Mouse (Mus musculus) kidney, adult 2 months (tissue): ENCODE results near the gene Tmem252. TPM values are rescaled to one million over a fixed set of nuclear protein-coding genes. Genes with fewer than 3 reads are reported as not detected.

Source experiments
- DNase-seq: peaks from one replicate; pipeline ENCODE4 v3.0.0; 2021
- H3K27ac ChIP-seq: fragments of 200-500 bp; 2 replicates; pipeline ENCODE4 v1.5.1; 2012; ENCODE audit warnings: low read depth, low read length, control low read depth, inconsistent platforms; ENCODE audit not compliant: insufficient read depth
- H3K27me3 ChIP-seq: fragments of 200-500 bp; replicated peaks from 2 replicates; pipeline ENCODE4 v1.6.1; 2012; ENCODE audit warnings: mild to moderate bottlenecking, moderate library complexity, low read length, inconsistent platforms; ENCODE audit not compliant: control insufficient read depth, insufficient read depth
- H3K36me3 ChIP-seq: fragments of 200-500 bp; 2 replicates; pipeline ENCODE4 v1.6.1; 2012; ENCODE audit warnings: mild to moderate bottlenecking, moderate library complexity, low read length, inconsistent platforms; ENCODE audit not compliant: control insufficient read depth, insufficient read depth
- H3K4me1 ChIP-seq: fragments of 200-500 bp; 2 replicates; pipeline ENCODE4 v1.6.1; 2011; ENCODE audit warnings: low read length; ENCODE audit not compliant: control insufficient read depth, insufficient read depth
- H3K4me3 ChIP-seq: fragments of 200-500 bp; 2 replicates; pipeline ENCODE4 v1.5.1; 2011; ENCODE audit warnings: mild to moderate bottlenecking, low read depth, low read length, control low read depth; ENCODE audit not compliant: insufficient read depth
- CTCF ChIP-seq: fragments of 200-500 bp; conservative IDR thresholded peaks from 2 replicates; pipeline ENCODE4 v1.5.1; 2011; ENCODE audit warnings: low read depth, mild to moderate bottlenecking, control low read depth, low read length, moderate library complexity, mixed read lengths; ENCODE audit not compliant: insufficient read depth, insufficient read length
- POLR2A ChIP-seq: fragments of 200-500 bp; IDR thresholded peaks from one replicate; pipeline ENCODE4 v1.6.1; 2011; ENCODE audit warnings: low read depth, low read length, control low read depth
- WGBS: fragments of 180-500 bp; shearing (Covaris S2); methylation state at CpG from one replicate; pipeline ENCODE4 v1.1.7; 2018; 5-methylcytosine and 5-hydroxymethylcytosine counted together
- polyA plus RNA-seq: library from polyadenylated mRNA; depleted of rRNA; stranded (reverse); fragments of >200 nt; gene quantifications from 2 replicates; pipeline ENCODE4 v1.2.3, GENCODE M21; 2012

The Tmem252 gene
- polyA plus RNA-seq, 1 experiment, result 17.4 TPM

DNA sequence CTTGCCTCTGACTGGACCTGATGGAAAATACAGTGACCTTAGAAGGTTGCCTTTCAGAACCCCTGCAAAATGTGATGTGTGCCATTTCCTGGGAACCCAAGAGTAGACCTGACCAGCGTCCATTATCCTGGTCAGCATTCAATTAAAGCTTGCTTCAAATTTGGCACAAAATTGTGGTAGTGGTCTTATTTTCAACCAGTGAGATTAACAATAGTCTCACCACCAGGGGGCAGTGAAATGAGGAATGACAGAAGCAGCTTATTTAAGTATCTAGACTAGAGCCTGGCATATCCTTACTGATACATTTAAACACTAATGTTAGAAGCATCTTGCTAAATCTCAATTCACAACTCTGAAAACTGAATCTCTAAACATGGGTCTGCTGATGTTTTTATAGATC lies 31.6 kb downstream of the Tmem252 start:
- Histone ChIP-seq H3K27me3 (no peaks in the 10 kb centered on the region), H3K36me3 (no peaks in the 10 kb centered on the region), H3K4me3 (no peak overlapping the region), H3K27ac (no peak overlapping the region), H3K4me1 (peaks cover 3% of the 10 kb centered on the region; the same call in 1 of the 2 replicates)
- WGBS, result 88% methylated on average over 1 of the region's 1 CpGs
- peak; percentile 50 for DNase-seq
- TF ChIP-seq POLR2A (no peak), CTCF (no peak)

GRCm38 (mm10) chr19:24707071-24707906 lies 33.5 kb downstream of the Tmem252 start:
- Histone ChIP-seq H3K4me3 (no peak overlapping the region), H3K4me1 (peaks cover 3% of the 10 kb centered on the region; the same call in 1 of the 2 replicates), H3K27me3 (no peaks in the 10 kb centered on the region), H3K27ac (no peak overlapping the region), H3K36me3 (no peaks in the 10 kb centered on the region)
- WGBS, result 41% methylated on average over 7 of the region's 7 CpGs
- TF ChIP-seq POLR2A (no peak), CTCF (no peak)
- DNase-seq, result peak; percentile 83

DNA sequence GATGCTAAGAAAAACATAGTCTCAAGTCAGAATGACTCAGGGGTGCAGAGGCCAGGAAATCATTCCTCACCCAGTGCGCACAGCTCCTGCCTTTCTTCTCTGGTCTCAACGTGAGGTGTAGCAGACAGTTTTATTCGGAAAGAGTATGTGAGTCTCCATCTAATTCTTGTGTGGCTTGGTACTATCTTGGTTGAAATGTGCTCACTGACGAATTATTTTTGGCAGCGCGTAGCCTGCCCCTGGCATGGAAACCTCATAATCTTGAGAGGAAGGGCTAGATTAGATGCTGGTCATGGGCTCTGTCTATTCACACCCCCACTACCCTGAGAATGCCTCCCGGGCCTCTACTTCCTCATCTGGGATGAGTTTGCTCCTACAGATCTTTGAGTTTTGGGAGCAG lies 34.2 kb downstream of the Tmem252 start:
- no peak overlapping the region for H3K27ac ChIP-seq
- WGBS, result 79% methylated on average over 7 of the region's 7 CpGs
- no peak for DNase-seq
- H3K36me3 ChIP-seq, result no peaks in the 10 kb centered on the region
- H3K27me3 ChIP-seq, result no peaks in the 10 kb centered on the region
- peaks cover 3% of the 10 kb centered on the region; the same call in 1 of the 2 replicates for H3K4me1 ChIP-seq
- TF ChIP-seq POLR2A (no peak), CTCF (no peak)
- H3K4me3 ChIP-seq, result no peak overlapping the region

GRCm38 (mm10) chr19:24716303-24717097 lies 42.7 kb downstream of the Tmem252 start:
- no peaks in the 10 kb centered on the region for H3K4me1 ChIP-seq
- no peak overlapping the region for H3K4me3 ChIP-seq
- H3K27me3 ChIP-seq, result no peaks in the 10 kb centered on the region; the same call in 1 of the 2 replicates
- WGBS, result 83% methylated on average over 7 of the region's 7 CpGs
- H3K27ac ChIP-seq, result no peak overlapping the region
- TF ChIP-seq POLR2A (no peak), CTCF (no peak)
- H3K36me3 ChIP-seq, result no peaks in the 10 kb centered on the region
- no peak for DNase-seq

- Histone ChIP-seq H3K27me3 (no peaks in the 10 kb centered on the region; the same call in 1 of the 2 replicates), H3K4me3 (no peak overlapping the region), H3K36me3 (no peaks in the 10 kb centered on the region), H3K4me1 (no peaks in the 10 kb centered on the region), H3K27ac (no peak overlapping the region)
- WGBS, result 90% methylated on average over 1 of the region's 1 CpGs
- no peak for DNase-seq
- no peak for TF ChIP-seq CTCF
- no peak for TF ChIP-seq POLR2A
Observed at GRCm38 (mm10) chr19:24718021-24718420, 44.2 kb downstream of the Tmem252 start.

GRCm38 (mm10) chr19:24719504-24719903 lies 45.7 kb downstream of the Tmem252 start:
- 78% methylated on average over 4 of the region's 4 CpGs for WGBS
- H3K36me3 ChIP-seq, result no peaks in the 10 kb centered on the region
- no peak for TF ChIP-seq POLR2A
- no peak for TF ChIP-seq CTCF

GRCm38 (mm10) chr19:24720448-24720847 lies 46.6 kb downstream of the Tmem252 start:
- H3K27ac ChIP-seq, result no peak overlapping the region
- TF ChIP-seq CTCF (no peak), POLR2A (no peak)
- no peak overlapping the region for H3K4me3 ChIP-seq
- no peak for DNase-seq
- no peaks in the 10 kb centered on the region; the same call in 1 of the 2 replicates for H3K27me3 ChIP-seq
- H3K4me1 ChIP-seq, result no peaks in the 10 kb centered on the region
- no peaks in the 10 kb centered on the region for H3K36me3 ChIP-seq

More at GRCm38 (mm10) chr19:24719504-24719903, 45.7 kb downstream of the Tmem252 start:
- Histone ChIP-seq H3K4me1 (no peaks in the 10 kb centered on the region), H3K27me3 (no peaks in the 10 kb centered on the region; the same call in 1 of the 2 replicates), H3K4me3 (no peak overlapping the region), H3K27ac (no peak overlapping the region)
- no peak for DNase-seq
